Mouse (Mus musculus): ENCODE data around the gene Shox2.

The Shox2 gene

GRCm38 (mm10) chr3:66964884-66965283 lies 16.7 kb downstream of the Shox2 start:
- no peak for DNase-seq (ENCODE audit: low read depth, low spot score)

DNA sequence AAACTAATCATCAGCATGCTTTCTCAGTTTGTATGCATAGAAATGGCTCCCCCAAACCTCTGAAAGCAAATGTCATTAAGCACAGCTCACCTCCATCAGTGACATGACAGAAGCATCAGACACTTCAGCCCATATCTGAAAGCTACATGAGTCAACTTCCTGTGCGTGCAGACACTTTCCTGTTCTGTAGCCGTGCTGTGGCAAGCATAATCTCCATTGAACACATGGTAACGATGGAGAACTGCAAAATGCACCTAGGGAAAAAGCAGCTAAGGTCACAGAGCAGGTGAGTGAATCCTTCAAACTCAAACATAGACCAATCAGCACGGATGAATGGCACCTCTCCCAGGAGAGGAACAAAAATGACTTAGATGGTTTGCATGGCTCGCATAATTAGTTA lies 21.6 kb downstream of the Shox2 start:
- DNase-seq (ENCODE audit: low read depth, low spot score): no peak

DNA sequence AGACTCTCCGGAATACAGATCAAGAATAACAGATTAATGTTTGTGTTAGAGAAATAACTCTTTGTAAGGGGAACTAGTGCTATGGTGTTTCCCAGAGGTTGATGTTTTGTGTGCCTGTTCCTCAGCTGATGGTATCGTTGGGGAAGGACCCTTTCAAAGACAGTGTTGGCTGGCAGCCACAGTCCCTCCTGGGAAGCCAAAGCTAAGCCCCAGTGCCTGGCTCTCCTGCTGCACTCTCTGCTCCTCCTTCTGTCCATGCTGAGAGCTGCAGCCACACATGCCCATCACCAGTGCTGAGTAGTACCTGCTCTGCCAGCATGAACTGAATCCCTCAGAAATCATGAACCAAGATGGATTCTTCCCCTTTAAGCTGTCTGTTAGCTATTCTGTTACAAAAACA lies 26.4 kb downstream of the Shox2 start:
- peak; percentile 9 for DNase-seq (ENCODE audit: low read depth, low spot score)

- DNase-seq (ENCODE audit: low read depth, low spot score): no peak
These were observed 41.9 kb downstream of the Shox2 start for GRCm38 (mm10) chr3:66939675-66940074.

- DNase-seq (ENCODE audit: low read depth, low spot score): no peak
These were observed 59.1 kb downstream of the Shox2 start for GRCm38 (mm10) chr3:66922436-66922835.
